Mouse (Mus musculus): Measurements from ENCODE around the gene Fam50b.

Fam50b gene

DNA sequence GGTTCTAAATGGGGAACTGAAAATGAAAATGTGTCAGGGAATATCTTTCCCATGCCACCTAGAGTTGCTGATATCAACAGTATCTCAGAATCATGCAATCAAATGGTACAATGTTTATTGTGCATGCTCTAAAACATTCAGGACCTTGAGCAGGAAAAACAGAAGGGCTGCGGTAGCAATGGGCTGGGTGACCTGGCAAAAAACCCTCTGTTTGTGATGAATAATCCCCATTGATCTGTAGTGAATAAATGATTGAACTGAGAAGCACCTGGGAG, 4.0 kb downstream of the Fam50b start:
- no peak for DNase-seq (ENCODE audit: low spot score in 2 of 2)

DNA sequence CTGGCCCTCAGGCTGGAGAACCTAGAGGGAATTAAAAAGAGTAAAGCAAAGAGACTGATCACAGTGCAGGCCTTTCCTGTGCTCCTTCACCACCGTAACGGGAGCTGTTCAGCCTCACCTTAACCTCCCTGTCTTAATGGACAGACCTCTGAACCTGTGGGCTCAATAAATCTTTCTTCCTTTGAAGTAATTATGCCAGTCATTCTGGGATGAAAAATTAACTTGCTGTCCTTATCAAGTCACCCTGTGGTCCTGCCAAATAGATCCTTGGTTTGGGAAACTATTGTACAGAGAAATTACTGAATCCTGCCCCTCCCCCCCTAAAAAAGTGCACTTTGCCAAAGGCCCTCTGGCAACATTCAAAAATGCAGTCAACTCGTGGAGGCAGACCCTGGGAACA, 4.4 kb downstream of the Fam50b start:
- DNase-seq (ENCODE audit: low spot score in 2 of 2): no peak

DNA sequence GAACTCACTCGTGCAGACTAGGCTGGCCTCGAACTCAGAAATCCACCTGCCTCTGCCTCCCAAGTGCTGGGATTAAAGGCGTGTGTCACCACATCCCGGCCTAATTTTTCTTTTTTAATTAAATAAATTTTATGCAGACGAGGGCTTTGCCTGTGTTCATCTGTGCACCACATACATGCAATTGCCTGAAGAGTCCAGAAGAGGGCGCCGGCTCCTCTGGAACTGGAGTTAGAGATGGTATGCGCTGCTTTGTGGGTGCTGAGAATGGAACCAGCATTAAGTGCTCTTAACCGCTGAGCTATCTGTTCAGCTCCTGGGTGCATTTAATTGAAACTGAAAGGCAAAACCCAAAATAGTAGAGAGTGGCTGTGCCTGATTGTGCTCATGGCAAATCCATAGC, 6.6 kb downstream of the Fam50b start:
- no peak for DNase-seq (ENCODE audit: low spot score in 2 of 2)

DNA sequence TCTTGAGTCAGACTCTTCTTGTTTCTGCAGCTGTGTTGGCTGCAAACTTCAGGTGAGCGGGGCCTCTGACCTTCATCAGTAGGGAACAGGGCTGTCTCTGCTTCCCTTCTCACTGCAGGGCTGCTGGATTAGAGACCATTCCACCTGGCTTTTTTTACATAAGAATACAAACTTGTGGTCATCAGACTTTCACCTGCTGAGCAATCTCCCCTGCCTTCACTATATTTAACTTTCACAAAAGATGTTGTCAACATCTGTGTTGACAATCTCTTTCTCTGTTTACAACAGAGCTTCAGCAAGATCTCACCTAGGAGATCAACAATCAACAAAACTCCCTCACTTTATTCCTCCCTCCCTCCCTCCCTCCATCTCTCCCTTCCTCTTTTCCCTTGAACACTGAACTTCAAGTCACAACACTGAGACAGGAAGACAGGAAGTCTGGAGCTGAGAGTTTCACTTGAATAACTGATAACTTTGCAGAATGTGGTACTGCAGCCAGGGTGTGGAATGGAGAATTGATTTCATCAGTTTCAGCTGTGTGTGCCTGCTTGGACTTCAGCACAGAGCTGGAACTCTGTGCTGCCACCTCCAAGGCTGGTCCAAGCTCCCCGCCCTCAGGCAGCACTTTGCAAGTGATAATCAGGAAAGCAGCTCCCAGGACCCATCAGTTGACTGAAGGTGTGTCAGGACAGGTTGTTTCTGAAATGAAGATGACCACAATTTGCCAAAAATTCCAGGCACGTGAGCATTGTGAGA, 7.3 kb downstream of the Fam50b start:
- DNase-seq (ENCODE audit: low spot score in 2 of 2): no peak

DNA sequence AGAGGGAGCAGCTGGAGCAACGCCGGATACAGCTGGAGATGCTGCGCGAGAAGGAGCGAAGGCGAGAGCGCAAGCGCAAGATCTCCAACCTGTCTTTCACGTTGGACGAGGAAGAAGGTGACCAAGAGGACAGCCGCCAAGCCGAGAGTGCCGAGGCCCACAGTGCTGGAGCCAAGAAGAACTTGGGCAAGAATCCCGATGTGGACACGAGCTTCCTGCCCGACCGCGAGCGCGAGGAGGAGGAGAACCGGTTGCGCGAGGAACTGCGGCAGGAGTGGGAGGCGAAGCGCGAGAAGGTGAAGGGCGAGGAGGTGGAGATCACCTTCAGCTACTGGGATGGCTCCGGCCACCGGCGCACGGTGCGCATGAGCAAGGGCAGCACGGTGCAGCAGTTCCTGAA, 12.2 kb downstream of the Fam50b start:
- no peak for DNase-seq (ENCODE audit: low spot score in 2 of 2)

DNA sequence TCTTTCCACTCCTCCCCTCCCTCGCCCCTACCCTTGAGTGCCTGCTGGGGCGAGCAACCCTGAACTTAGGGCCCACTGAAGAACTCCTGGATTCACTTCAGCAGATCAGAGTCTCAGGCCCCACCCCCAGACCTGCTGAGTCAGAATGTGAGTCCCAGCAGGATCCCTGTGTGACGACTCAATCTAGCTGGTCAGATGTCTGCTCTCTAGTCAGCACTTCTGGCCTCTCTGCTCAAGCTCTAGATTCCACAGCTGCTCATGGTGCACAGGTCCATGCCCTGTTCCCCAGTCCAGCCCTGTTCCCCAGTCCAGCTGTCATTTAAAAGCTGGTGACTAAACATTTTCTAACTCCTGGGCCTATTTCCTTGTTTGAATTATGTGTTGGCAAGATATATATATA, 13.9 kb downstream of the Fam50b start:
- no peak for DNase-seq (ENCODE audit: low spot score in 2 of 2)

DNA sequence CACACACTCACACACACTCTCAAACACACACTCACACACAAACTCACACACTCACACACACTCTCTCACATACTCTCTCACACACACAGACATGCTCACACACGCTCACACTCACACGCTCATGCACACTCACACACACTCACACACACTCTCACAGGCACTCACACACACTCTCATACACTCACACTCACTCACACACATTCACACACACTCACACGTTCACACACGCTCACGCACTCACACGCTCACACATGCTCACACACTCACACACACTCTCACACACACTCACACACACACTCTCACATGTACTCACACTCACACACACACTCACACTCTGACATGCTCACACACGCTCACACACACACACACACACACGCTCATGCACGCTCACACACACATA, 24.6 kb downstream of the Fam50b start:
- DNase-seq (ENCODE audit: low spot score in 2 of 2): no peak

DNA sequence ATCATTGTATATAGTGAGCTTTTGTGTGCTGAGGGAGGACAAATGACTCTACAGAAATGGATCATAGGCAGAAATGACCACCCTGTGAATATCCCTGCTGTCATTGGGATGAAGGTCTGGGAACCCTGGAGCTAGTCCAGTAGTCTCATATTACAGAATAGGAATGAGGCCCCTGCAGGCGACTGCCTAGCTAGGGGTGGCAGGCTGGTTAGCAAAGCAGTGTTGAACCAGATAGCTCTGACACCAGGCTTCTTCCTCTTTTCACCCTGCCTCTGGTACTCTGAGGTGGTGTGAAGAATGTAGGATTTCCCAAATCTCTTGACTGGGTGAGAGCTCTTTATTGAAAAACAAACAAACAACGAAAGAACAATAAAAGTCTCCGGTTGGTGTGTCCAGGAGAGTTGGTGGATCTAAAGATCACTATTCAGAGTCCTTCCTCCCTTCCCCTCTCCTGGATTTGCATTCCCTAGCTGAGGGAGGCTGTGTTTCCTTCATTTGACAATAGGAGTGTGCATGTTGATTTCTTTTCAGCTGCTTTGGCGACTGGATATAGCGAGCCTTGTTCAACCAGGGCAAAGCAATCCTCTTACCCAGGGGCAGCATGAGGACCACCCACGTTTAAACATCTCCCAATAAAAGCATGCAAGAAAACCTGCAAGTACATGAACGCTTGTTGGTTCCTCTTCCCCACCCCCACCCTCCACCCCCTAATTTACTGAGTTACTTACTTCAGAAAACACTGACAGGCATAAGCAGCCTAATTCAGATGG, 26.1 kb downstream of the Fam50b start:
- no peak for DNase-seq (ENCODE audit: low spot score in 2 of 2)

DNA sequence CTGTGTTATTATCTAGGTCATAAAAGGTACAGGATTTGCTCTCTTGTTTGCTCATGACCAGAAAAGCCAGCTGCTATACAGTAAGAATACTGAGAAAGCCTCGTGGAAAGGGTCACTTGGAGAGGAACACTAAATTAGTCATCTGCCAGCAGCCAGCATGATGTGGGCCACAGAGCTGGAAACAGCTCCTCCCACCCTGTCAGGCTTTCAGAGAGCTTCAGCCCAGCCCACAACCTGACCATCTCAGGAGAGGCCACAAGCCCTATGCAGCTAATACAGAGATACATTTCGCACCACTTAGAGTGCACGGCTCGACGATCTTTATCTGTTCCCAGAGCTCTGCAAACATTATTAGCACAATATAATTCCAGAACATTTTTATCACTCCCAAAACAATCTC, 27.5 kb downstream of the Fam50b start:
- no peak for DNase-seq (ENCODE audit: low spot score in 2 of 2)

DNA sequence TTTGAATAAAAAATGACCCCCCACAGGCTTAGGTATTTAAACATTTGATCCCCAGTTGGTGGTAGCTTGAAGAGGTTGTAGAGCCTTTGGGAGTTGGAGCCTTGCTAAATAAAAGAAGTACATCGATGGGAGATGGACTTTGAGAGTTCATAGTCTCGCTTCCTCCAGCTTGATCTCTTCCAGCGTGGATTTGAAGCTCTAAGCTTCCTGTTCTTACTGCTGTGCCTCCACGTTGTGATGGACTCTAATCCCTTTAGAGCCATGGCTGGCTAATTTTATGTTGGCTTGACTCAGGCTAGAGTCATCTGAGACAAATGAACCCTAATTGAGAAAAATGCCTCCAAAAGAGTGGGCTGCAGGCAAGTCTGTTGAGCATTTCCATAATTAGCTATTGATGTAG, 28.2 kb downstream of the Fam50b start:
- DNase-seq (ENCODE audit: low spot score in 2 of 2): no peak

DNA sequence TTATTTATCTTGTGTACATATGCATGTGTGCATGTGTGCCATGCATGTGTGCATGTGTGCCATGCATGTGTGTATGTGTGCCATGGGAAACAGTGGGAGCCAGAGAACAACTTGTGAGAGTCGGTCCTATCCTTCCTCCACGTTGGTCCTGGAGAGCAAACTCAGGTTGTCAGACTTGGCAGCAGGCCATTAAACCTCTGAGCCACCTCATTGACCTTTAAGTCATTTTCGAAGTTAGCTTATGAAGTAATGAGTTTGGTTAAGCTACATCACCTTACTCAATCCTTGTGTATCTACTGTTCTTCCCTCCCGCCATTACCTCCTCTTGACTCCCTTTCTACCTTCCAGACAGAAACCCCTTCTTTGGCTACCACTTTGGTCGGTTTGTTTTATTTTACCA, 30.6 kb downstream of the Fam50b start:
- DNase-seq (ENCODE audit: low spot score in 2 of 2): no peak

DNA sequence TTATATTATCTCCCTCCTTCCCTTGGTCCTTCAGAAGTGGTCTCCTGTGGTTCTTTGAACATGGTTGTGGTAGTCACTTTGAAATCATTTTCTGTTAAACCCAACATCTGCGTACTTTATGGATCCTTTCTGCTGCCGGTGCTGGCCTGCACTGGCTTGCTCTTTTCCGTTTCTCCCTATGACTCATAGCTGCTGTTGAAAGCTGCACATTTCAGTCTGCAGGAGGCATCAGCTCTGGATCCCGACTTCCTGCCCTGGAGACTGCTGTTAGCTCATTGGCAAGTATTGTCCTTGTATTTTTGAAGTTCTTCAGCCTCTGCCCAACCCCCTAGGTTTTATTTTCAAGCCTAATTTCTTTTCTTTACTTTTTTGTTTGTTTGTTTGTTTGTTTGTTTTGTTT, 31.9 kb downstream of the Fam50b start:
- DNase-seq (ENCODE audit: low spot score in 2 of 2): peak in 1 of 2 experiments; percentile 40

DNA sequence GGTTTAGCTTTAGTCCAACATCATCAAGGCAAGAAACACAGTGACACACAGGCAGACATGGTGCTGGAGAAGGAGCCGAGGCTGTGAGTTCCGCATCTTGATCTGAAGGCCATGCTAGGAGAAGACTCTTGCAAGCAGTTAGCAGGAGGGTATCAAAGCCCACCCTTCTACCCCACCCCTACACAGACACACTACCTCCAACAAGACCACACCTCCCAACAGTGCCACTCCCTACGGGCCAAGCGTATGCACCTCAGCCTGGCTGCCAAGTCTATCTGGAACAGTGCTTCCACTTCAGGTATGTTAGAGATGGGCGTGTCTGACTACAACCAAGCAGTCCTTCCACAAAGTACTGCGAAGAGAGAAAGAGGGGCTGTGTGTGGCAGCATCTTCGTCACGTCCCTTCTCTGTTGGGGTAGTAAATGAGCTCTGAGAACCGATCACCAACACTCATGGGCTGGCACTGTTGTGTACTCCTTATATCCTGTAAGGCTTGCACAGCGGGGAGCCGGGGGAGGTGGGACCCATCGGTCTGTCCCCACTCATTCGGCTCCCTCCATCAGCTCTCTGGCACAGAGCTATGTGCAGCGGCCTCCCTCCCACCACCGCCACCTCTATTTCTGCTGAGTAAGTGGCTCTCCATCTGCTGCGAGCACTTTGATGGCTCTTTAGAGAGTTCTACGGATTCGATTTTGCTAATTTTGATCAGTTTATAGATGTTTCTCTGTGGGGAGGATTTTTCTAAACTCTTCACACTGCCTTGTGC, 33.1 kb downstream of the Fam50b start:
- DNase-seq (ENCODE audit: low spot score in 2 of 2): no peak

DNA sequence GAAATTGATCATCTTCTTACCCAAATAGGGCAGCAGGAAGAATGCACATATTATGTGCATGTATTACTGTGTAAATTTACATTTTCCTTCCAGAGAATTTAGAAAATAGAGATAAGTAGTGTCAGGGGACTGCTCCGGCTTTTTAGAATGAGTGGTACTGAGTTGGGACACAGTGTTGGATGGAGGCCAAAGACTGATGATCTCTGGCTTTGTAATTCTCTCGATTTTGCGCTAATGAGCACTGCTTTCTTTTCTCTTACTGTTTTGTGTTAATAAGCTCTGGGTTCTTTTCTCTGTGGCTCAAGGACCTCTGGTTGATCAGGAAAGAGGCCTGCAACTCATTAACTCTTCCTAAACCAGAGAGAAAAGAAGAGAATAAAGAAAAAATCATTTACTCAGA, 42.1 kb downstream of the Fam50b start:
- no peak for DNase-seq (ENCODE audit: low spot score in 2 of 2)

DNA sequence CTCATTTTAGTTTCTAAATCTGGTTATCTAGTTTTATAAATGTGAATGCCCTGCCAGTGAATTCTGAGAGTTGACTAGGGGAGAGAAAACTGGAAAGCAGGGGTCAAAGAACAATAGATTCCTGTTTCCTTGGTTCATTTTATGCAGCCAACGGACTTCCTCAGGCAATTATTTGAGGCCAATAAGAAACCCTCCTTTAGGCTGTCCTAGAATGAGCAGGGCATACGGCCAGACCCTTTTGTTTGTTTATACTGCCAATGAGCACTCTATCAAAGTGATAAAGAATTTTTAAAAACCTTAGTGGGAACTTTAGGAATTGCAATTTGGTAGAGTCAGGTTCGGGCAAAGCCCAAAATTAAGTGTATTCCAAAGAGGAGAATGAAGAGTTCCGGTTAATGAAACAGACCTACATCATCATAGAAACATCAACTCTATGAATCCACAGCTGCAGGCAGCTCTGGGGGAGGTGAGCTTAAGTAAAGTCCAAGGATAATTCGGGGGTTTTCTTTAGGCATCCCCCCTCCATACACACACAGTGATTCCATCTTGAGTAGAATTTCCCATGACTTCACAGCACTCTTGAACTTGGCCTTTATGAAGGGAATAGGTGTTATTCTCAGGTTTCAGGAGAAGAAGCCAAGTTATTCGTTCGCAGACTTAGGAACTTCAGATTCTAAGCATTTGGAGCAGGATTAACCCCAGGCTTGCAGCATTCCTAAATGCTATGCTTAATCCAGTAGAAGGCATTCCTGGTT, 46.4 kb downstream of the Fam50b start:
- DNase-seq (ENCODE audit: low spot score in 2 of 2): no peak

DNA sequence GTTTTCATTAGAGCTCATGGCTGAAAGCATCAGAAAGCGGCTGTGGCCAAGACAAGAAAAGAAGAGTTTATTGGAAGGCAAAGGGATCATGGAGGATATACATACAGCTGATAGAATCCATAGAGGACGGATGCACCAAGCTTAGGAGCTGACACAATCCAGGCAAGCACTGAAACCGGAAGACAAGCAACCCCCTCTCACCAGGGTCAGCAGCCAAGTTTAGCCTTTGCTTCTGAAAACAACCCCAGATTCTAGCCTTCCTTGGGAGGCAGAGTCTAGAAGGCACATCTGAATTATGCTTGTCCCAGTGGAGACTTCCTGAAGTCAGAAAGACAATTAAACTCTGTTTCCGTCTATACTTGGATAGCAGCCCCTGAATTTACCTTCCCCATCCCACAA, 47.0 kb downstream of the Fam50b start:
- no peak for DNase-seq (ENCODE audit: low spot score in 2 of 2)

DNA sequence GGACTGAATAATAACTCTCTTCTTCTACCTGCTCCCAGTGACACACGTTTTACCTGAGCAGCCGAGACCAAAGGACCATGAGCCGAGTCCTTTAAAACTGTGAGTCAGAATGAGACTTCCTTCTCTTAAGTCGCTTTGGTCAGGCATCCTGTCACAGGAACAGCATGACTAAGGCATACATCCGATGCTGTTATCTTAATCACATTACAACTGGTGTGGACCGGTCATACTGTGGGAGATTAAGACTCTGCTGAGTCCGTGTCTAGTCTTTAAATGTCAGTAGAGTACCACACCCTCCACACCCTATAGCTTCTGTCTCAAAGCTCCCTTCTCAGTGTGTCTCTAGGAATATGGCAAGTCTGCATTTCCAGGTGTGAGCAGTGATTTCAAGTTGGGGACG, 50.2 kb downstream of the Fam50b start:
- no peak for DNase-seq (ENCODE audit: low spot score in 2 of 2)

DNA sequence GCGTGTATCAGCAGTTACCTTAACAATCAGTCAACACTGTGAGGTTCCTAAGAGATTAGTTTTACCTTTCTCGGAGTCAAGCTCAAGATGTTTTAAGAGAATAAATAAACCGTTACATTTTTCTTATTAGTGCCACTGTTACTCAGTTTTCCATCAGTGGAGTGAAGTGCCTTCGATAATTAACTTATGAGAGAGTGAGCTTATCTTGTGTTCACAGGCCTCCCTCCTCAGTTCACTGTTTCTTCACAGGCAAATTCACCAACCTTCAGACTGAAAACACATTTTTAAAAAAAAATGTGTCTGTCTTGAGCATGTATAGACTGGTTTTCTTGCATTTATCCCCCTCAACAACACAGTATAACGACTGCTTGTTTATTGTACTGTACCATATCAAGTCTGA, 52.0 kb downstream of the Fam50b start:
- DNase-seq (ENCODE audit: low spot score in 2 of 2): no peak

DNA sequence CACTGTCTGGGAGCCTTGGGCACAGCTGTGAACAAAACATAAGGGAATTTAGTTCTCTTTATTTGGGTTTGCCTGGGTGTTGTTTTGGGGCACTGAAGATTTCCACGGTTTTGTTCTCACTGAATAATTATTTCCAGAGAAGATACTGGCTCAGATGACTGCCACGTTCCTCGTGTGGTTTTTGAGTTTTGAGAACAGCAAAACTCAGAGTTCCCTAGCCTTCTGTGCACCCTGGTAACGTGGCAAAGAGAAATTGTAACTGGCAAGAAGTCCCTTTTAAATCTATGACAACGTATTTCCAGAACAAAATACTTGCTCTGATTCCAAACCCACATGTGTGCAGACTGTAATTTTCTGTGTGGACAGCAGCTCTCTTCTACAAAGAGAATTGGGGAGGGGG, 52.9 kb downstream of the Fam50b start:
- DNase-seq (ENCODE audit: low spot score in 2 of 2): no peak

DNA sequence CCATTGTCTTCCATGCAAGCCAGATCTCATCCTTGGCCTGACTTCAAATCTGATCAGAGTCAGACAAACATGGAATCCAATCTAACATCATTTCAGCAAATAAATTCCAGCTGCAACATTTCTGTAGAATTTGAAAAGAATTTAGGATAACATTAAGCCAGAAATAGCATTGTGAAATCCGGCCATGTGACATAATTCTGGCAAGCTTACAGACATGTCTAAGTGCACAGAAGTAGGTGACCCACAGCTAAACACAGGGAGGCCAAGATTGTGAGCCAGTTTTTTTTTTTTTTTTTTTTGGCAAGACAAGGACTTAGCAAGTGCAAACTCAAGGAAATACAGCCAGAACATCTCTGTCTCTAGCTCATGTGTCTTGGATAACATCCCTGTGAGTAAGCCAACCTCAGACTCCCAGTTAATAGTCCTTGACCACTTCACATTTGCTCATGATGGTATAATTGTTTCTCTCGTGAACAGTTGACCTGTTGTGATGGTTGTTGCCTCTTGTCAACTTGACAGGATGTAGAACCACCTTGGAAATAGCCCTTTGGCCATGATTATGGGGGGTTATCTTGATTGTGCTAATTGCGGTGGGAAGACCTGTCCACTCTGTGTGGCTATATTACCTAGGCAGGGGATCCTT, 54.6 kb downstream of the Fam50b start:
- peak; percentile 3 to 57 for DNase-seq (ENCODE audit: low spot score in 2 of 2)

DNA sequence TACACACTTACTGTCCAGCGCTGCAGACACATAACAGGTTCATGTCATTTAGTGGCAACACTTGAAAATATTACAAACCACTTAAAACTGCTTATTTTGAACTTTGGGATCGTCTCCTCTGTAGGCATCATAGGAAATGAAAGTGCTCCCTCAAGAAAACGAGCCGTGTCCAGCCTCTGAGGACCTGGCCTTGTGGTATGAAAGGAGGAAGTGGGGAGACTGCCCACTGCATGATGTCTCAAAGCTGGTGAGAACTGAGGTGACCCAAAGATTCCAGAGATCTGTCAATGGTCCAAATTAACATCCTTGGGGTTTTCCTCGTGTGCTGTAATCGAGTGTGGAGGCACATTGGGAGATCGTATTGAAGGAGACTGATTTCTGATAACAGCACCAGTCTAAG, 58.4 kb downstream of the Fam50b start:
- DNase-seq (ENCODE audit: low spot score in 2 of 2): no peak

DNA sequence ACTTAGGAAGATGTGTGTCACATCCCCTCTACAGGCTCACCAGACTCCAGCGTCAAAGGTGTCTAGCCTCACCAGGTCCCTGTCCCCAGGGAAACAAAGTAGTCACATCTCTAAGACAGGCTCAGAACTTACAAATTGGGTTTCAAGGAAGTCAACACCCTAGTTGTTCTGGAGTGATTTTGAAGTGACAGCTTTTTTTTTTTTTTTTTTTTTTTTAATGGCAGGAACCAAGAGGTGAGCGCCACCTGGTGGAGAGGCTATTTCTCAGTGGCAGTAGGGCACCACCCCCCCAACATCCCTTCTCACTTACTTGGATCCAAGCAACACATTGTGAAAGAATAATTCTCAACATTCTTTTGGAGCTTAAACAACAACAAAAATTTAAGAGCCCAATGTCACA, 59.2 kb downstream of the Fam50b start:
- peak; percentile 37 to 65 for DNase-seq (ENCODE audit: low spot score in 2 of 2)

Data from urinary bladder, postnatal 36 days (tissue).